In genomic region chr3:55064396-55064795, GRCm38 (mm10) we compare ENCODE assay signal across 8 mouse cellular contexts. TPM values are rescaled to one million over a fixed set of nuclear protein-coding genes. Genes with fewer than 3 reads are reported as not detected.
DNase-seq lines count a peak whose midpoint lies in the region; ATAC-seq and TF ChIP-seq lines count a peak whose summit lies in the region.

No protein-coding gene starts in this region.

- peak; percentile 7 for DNase-seq in CD4-positive helper T cell, adult 2 months (ENCODE audit: low read depth, low spot score)
- DNase-seq in adipocyte (ENCODE audit: low spot score) = peak; percentile 71
- peak; percentile 16 for DNase-seq in gastrocnemius, postnatal 25 days
- DNase-seq in kidney, postnatal 0 days (ENCODE audit: low spot score) = peak; percentile 85
- peak; percentile 54 for DNase-seq in ovary, postnatal 36 days (ENCODE audit: low spot score)
- DNase-seq in urinary bladder, adult 2 months (ENCODE audit: low spot score) = peak; percentile 41

- peak; percentile 92 for TF ChIP-seq CTCF in cortical plate, adult 2 months (IDR thresholded peaks at IDR 0.05; ENCODE audit: extremely low read depth, insufficient read depth, low read length)
- peak; percentile 90 for TF ChIP-seq CTCF in kidney, postnatal 0 days (IDR thresholded peaks at IDR 0.05; ENCODE audit: low read depth)

- H3K4me1 ChIP-seq in cortical plate, adult 2 months (ENCODE audit: control insufficient read depth, insufficient read depth, low read length) = peaks cover 5% of the 10 kb centered on the region
- no peaks in the 10 kb centered on the region for H3K4me1 ChIP-seq in kidney, postnatal 0 days (replicated peaks; ENCODE audit: insufficient read depth, low read length)
- H3K4me1 ChIP-seq in liver, embryonic 12.5 days = no peaks in the 10 kb centered on the region

- no peaks in the 10 kb centered on the region for H3K9me3 ChIP-seq in kidney, postnatal 0 days (replicated peaks; ENCODE audit: low read length)
- no peaks in the 10 kb centered on the region for H3K9me3 ChIP-seq in liver, embryonic 12.5 days (replicated peaks)

- WGBS in kidney, postnatal 0 days = 14% methylated on average over 2 of the region's 2 CpGs
- WGBS in liver, embryonic 12.5 days (ENCODE audit: insufficient replicate concordance) = 4% methylated on average over 2 of the region's 2 CpGs

- H3K36me3 ChIP-seq in kidney, postnatal 0 days (ENCODE audit: insufficient read depth, low read length) = no peaks in the 10 kb centered on the region
- no peaks in the 10 kb centered on the region for H3K36me3 ChIP-seq in liver, embryonic 12.5 days

- TF ChIP-seq POLR2A in cortical plate, adult 2 months (IDR thresholded peaks at IDR 0.05; ENCODE audit: extremely low read depth, insufficient read depth, low read length) = no peak

- H3K4me3 ChIP-seq in cortical plate, adult 2 months (ENCODE audit: insufficient read depth, low read length) = no peak overlapping the region
- no peak overlapping the region for H3K4me3 ChIP-seq in kidney, postnatal 0 days (replicated peaks; ENCODE audit: low read depth, low read length)
- H3K4me3 ChIP-seq in liver, embryonic 12.5 days = no peak overlapping the region

- no peak overlapping the region for H3K27ac ChIP-seq in cortical plate, adult 2 months (ENCODE audit: insufficient read depth, low read length)
- H3K27ac ChIP-seq in kidney, postnatal 0 days = no peak overlapping the region
- no peak overlapping the region for H3K27ac ChIP-seq in liver, embryonic 12.5 days

- no peak overlapping the region for H3K4me2 ChIP-seq in kidney, postnatal 0 days (ENCODE audit: low read length)
- no peak overlapping the region for H3K4me2 ChIP-seq in liver, embryonic 12.5 days

- ATAC-seq in kidney, postnatal 0 days (replicated peaks; ENCODE audit: low FRiP score, low read depth) = 0 out of 2 replicates have a peak, but pooled peaks have one; percentile 57
- peak; percentile 35; the same call in 1 of the 2 replicates for ATAC-seq in liver, embryonic 12.5 days

- no peak overlapping the region for H3K9ac ChIP-seq in kidney, postnatal 0 days (ENCODE audit: low read depth, low read length)
- H3K9ac ChIP-seq in liver, embryonic 12.5 days = no peak overlapping the region

- H3K27me3 ChIP-seq in kidney, postnatal 0 days (ENCODE audit: insufficient read depth, low read length) = no peaks in the 10 kb centered on the region; the same call in 1 of the 2 replicates
- H3K27me3 ChIP-seq in liver, embryonic 12.5 days (replicated peaks) = peaks cover 18% of the 10 kb centered on the region; the same call in 1 of the 2 replicates

RNA-seq across cellular contexts. Expression of gene Ccna1, which starts 9.1 kb away (rescaled TPM):
- polyA plus RNA-seq in cortical plate, adult 2 months (2012; rRNA removed) = 1.8 and 2.8 TPM in 2 replicates
- total RNA-seq in gastrocnemius, postnatal 25 days (2021) = not detected
- 1.4 and 1.6 TPM in 2 replicates for polyA plus RNA-seq in kidney, postnatal 0 days (2015; fragmentation: Nextera tagmentation; extraction: Ambion mirVana)
- polyA plus RNA-seq in liver, embryonic 12.5 days (2016; fragmentation: Nextera tagmentation; extraction: Ambion mirVana) = 0.43 and 0.98 TPM in 2 replicates
- polyA plus RNA-seq in urinary bladder, adult 2 months (2012; rRNA removed) = 0.10 and 0.21 TPM in 2 replicates

RNA-seq across cellular contexts. Expression of gene Spg20, which starts 47.5 kb away (rescaled TPM):
- 19.5 and 20.2 TPM in 2 replicates for polyA plus RNA-seq in cortical plate, adult 2 months (2012; rRNA removed)
- total RNA-seq in gastrocnemius, postnatal 25 days (2021) = 10 to 100 TPM; 24.8 to 28.6 TPM
- polyA plus RNA-seq in kidney, postnatal 0 days (2015; fragmentation: Nextera tagmentation; extraction: Ambion mirVana) = 29.5 and 33.3 TPM in 2 replicates
- polyA plus RNA-seq in liver, embryonic 12.5 days (2016; fragmentation: Nextera tagmentation; extraction: Ambion mirVana) = 15.8 and 16.2 TPM in 2 replicates
- 14.3 and 17.9 TPM in 2 replicates for polyA plus RNA-seq in urinary bladder, adult 2 months (2012; rRNA removed)

Comparison
In these comparisons a context has a peak if more than half of its experiments do, and no peak if none do; other contexts are left out.
1. DNase-seq: peak in every context shown above with its lines; median percentile 85 in kidney, postnatal 0 days; 71 in adipocyte; 54 in ovary, postnatal 36 days; 41 in urinary bladder, adult 2 months; 16 in gastrocnemius, postnatal 25 days; 7 in CD4-positive helper T cell, adult 2 months.